Mouse (Mus musculus) heart, adult 11 months (tissue): ENCODE measurements around the gene Lhx1.
A peak's percentile ranks its signal among the peaks of the same experiment; 100 is the strongest.

Experiments used
- DNase-seq: peaks from one replicate; pipeline ENCODE4 v3.0.0; 2022

Gene Lhx1

DNA sequence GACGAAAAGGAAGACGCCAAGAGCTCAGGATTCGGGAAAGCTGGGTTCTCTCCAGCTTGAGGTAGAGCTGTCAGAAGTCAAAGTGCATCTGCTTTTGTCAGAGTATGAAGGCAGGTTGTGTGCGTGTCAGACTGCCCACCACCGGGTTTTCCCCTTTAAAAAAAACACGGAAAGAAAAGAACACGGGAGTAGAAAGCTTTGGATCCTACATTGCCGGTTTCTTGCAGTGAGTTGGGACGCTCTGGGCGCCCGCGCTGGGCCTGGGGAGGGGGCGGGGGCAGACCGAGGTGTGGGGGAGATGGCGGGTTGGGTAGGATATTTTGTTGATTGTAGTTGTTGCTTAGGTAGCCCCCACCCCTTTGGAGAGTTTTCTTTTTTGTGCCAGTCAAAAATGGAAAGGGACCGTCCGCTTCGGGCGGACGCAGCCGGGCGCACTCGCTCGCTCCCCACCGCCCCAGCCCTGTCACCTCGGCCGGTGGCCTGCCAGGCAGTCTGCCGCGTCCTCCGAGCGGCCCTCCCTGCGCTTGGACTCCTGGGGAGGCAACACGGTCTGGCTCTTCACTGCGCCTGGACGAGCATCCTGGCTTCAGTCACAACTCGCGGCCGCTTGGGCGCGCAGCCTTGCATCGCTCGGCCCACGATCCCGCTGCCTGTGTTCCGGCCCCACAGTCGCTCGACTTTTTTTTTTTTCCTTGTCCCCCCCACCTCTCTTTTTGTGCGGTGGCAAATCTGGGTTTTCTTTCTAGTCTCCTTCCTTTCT lies 644 bp downstream of the Lhx1 start:
- peak; percentile 90 for DNase-seq

GRCm38 (mm10) chr11:84523841-84524510 lies 1.4 kb downstream of the Lhx1 start:
- peak; percentile 85 for DNase-seq

GRCm38 (mm10) chr11:84523321-84523831 lies 2.0 kb downstream of the Lhx1 start:
- DNase-seq = peak; percentile 44

DNA sequence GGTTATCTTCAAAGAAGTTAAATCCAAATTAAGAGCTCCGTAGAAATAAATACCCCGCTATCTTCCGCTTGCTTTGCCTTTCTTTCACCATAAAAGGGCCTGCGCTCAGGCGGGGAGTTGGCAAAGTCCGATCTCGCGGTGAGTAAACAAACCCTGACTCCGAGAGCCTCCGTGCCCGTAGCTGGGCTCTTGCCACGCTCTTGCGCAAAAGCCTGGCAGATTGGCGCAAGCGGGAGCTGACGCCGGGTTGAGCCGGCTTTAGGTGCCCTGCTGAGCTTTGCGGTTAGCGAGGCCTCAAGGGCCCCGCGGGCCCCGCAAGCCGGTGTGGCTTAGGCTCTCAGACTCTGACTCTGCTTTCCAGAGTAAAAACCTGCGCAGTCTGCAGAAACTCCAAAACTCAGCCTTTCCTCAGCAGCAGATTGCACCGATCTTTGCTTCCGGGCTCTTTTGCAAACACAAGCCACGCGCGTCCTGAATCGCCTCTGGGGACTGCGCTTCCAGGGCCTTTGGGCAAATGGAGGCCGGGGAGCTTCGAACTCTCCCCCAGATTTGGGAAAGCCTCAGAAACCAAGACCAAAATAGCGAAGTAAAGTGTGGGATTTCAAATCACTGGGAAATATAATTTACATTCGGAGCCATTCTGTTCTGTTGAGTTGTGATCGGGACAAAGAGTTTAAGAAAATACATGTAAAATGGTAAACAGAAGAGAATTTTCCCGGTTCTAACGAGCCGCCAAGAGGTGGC lies 2.6 kb downstream of the Lhx1 start:
- DNase-seq = peak; percentile 96

DNA sequence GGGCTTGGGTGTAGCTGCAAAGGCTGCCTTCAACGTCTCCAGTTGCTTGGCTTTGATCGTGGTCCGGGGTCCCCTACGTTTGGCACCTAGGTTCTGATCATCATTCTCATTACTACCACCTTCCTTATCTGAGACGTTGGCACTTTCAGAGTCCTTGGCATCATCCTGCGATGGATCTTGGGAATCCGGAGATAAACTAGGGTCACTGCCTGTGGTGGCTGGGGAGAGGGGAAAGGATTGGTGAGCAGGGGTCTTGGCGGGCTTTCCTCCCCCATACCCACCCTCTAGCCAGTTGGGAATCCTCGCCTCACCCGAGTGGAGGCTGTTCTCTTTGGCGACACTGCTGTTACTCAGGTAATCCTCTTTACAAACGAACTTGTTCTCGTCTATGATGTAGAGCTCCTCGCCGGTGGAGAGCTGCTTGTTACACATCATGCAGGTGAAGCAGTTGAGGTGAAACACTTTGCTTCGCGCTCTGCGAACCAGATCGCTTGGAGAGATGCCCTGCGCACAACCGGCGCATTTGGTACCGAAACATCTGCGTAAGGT lies 3.5 kb downstream of the Lhx1 start:
- DNase-seq = peak; percentile 86

DNA sequence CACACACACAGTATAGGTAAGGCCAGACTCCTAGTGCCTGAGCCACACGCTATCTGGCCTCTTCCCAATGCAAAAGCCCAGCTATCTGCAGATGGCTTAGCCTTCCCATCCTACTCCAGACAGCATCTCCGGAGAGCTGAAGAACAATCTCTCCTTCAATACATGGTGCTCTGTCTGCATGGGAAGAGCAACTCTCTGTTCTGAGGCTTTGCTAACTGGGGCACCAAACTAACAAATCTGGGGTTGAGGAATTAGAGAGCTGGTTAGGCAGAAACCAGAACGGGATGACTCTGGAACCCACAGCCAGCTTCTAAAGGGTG lies 4.3 kb downstream of the Lhx1 start:
- no peak for DNase-seq

DNA sequence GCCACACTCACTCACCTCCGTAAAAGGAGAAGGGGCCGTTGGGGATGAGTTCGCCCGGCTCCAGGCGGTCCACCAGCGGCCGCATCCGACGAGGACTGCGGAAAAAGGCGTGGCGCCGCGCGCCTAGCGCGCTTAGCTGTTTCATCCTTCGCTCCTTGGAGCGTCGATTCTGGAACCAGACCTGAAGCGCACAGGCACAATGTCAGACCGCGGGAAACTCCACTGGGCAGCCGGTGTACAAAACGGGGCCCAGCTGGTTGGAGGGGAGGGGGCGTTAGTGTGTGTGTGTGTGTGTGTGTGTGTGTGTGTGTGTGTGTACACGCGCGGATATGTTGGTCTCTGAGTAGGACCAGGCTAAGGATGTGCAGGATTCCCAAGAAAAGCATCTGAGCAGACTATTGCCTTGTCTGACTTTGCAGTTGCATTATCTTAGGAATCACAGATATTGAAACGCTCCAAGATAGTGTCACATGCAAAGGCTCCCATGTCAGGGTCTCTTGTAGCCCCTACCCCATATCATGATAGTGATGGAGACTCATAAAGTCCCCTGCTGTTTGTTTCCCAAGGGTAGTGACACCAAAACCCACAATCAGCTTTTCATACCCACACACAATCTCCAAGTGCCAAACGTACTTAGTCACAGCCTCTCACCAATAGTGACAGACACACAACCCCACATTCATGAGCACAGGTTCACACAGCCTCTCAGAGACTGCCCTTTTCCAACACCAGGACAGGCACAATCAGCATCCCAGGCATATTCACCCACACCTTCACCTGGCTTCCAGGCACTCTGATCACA lies 4.9 kb downstream of the Lhx1 start:
- DNase-seq = peak; percentile 40

DNA sequence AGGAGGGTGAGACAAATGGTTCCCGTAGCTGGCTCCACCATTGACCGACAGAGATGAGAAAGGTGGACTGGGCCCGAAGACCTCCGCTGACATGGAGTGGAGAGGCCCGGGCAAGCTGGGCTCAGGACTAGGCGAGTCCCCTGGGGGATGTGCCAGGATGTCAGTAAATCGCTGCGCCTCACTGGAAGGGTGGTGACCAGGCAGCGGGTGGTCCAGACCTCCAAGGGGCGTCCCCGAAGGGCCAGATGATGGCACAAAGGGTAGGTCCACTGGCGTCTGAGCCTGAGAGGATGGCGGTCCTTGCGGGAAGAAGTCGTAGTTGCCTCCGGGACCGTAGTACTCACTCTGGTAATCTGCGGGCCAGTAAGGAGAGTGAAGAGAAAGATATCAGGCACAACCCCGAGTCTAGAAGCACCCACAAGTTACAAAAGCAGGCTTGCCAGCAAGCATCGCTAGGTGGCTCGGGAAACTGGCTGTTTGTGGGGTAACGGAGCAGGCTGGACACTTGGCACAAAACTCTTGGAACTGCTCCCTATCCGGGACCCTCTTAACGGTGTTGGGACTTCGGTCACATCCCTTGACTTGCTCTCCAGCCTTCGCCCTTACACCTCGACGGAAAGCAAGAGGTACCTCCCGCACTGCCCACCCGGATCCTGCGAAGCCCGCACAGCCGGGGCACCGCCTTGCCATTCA lies 5.6 kb downstream of the Lhx1 start:
- peak; percentile 80 for DNase-seq

DNA sequence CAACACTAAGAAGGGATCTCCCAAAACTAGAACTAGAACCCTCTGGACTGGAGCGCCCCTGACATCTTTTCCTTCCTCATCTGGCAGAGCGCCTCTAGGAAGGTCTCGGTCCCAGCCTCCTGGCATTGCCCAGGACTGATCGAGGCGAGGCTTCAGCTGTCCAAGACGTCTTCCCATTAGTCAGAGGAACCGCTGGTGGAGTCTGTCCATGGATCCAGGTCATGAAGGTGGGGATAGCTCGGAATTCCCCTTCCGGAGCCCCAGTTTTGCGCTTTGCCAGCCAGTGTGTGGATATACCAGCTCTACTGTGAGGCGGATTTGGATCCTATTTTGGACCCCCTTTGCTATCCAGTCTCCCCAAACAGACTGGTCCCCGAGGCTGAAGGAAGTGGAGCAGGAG lies 6.3 kb downstream of the Lhx1 start:
- DNase-seq = peak; percentile 71

GRCm38 (mm10) chr11:84518261-84518660 lies 7.1 kb downstream of the Lhx1 start:
- peak; percentile 29 for DNase-seq

DNA sequence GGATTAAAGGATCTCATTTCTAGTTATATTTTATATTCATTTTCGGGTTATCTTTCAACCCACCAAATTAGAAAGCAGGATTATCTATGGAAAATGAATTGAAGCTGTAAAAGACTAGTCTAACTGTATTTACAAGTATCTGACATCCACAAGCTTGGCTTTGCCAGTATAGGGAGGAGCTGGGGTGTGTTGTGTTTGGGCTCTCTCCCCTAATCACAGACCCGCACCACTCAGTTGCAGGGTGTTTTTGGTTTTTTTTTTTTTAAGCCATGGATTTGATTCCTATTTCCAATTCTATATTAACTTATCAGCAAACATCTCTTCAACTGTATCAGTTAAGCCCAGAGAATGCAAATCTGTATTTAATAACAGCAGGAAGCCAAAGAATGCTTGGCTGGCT lies 7.9 kb downstream of the Lhx1 start:
- peak; percentile 22 for DNase-seq

GRCm38 (mm10) chr11:84516501-84517240 lies 8.7 kb downstream of the Lhx1 start:
- peak; percentile 16 for DNase-seq

DNA sequence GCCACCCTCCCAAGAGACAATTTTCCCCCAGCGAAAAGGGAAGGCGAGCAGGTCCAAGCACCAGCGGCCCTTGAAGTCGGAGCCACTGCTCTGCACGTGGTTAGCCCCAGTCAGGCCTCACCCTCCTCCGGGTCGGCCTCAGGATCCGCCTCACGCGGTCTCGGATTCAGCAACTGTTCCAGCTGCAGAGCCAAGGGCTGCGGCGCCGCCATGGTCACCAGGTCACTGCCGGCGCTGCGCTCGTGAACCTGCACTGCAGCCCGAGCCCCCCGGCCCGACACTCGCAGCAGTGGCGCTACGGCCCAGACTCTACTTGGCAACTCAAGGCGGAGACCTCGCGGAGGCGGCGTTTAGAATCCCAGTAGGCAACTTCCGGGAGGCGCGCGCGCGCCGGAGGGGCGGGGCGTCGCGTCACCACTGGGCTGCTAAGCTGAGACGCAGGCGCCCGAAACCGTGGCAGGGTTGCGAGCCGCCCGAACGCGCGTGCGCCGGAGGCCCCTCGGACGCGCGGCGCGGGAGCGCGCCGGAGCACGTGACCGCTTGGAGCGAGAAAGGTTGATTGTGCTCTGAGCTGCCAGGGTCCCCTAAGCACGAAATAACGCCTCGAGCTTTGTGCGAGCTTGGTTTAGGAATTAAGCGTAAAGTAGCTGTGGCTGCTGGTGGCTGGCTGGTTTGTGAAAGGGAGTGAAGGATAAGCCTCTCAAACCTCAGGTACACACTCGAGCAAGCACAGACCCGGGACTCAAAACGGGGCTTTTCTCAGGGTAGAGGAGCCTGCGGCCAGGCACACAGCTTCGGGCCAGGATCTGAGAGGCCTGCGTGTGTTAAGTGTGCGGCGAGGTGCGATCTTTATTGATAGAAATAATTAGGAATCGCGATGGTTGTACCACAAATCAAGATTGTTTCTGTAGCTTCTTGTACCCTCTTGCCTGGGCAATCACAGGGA lies 11.9 kb downstream of the Lhx1 start, which contains the start of gene Aatf:
TSS of gene Aatf (minus strand) at position 352 of the 946 bp plus-strand sequence.
- DNase-seq = peak; percentile 100

- DNase-seq = peak; percentile 17
These were observed 13.3 kb downstream of the Lhx1 start for GRCm38 (mm10) chr11:84512031-84512430.

- peak; percentile 39 for DNase-seq
These were observed 21.0 kb downstream of the Lhx1 start for GRCm38 (mm10) chr11:84504296-84504695.

DNA sequence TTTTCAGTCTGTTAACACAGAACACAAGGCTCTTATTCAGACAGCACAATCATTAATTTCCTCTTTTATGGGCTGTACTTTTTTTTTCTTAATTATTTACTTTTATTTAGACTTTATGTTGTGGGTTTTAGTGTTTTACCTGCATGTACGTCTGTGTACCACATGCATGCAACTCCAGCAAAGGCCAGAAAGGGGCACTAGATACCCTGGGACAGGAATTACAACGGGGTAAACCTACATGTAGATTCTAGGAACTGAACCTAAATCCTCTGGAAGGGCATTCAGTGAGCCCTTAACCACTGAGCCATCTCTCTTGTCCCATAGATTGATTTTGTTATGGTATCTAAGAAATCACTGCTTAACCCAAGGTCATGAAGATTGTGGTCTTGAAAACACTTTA lies 27.4 kb downstream of the Lhx1 start:
- DNase-seq = no peak

DNA sequence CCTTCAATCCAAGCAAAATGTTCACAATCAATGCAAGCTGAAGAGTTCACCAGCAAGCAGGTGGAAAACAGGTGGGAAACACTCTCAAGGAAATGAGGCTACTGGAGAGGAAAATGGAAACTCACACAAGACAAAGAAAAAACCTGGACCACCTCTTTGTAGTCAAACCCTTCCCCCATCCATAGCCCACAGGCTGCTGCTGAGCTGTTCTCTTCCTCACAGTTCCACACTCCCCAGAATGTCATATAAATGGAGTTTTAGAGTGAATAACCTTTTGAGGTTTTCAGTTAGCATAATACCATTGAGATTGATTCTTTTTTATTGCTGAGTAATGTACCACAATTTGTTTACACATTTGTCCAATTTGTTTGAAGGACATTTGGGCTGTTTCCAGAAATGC lies 28.4 kb downstream of the Lhx1 start:
- DNase-seq = peak; percentile 53

- DNase-seq = peak; percentile 23
These were observed 29.6 kb downstream of the Lhx1 start for GRCm38 (mm10) chr11:84495774-84496173.

GRCm38 (mm10) chr11:84481661-84482060 lies 43.7 kb downstream of the Lhx1 start:
- no peak for DNase-seq

- DNase-seq = no peak
These were observed 44.9 kb downstream of the Lhx1 start for GRCm38 (mm10) chr11:84480451-84480850.
